ENCODE assay signal across 14 mouse cellular contexts in the genomic region with DNA sequence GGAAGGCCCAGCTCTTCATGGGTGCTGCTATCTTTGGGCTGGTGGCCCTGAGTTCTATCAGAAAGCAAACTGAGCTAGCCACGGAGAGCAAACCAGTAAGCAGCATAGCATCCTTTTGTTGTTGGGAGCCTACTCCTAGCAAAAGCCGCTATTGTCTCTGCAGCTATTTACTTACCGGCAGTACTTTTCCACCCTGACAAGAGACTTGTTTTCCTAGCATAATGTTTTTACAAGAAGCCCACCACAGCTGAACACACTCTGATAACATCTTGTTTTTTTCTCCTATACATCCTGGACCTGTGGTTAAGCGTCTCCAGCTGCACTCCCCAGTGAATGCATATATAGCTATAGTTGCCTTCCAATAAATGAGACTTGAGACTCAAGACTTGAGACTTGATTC.
"Had no signal": no experiment of that assay in that cellular context is flagged by ENCODE, and none has a peak within 500 bp of the region (broad histone marks: within the 10 kb centered on the region; RNA-seq: fewer than 3 reads in every experiment).

No protein-coding gene starts in this region.

- H3K4me1 ChIP-seq: stomach, embryonic 15.5 days had no signal

- H3K9me3 ChIP-seq: liver, embryonic 12.5 days; megakaryocyte, embryonic 14.5 days; midbrain, embryonic 13.5 days; neural tube, embryonic 12.5 days; stomach, embryonic 15.5 days had no signal

- H3K27me3 ChIP-seq: neural tube, embryonic 12.5 days; stomach, embryonic 15.5 days had no signal

- ATAC-seq: liver, embryonic 12.5 days; midbrain, embryonic 13.5 days had no signal

- H3K9ac ChIP-seq: liver, embryonic 12.5 days; liver, embryonic 14.5 days; lung, embryonic 14.5 days; midbrain, embryonic 13.5 days; neural tube, embryonic 12.5 days; stomach, embryonic 15.5 days had no signal

- DNase-seq: lung, adult 18-20 months; lung, embryonic 14.5 days; lung, postnatal 14 days; lung, postnatal 36 days; right cerebral cortex, postnatal 14 days had no signal

- H3K27ac ChIP-seq: liver, embryonic 12.5 days; liver, embryonic 14.5 days; macrophage; midbrain, embryonic 13.5 days; neural tube, embryonic 12.5 days; stomach, embryonic 15.5 days; stomach, postnatal 0 days had no signal

- H3K4me3 ChIP-seq: liver, embryonic 12.5 days; megakaryocyte, embryonic 14.5 days; midbrain, embryonic 13.5 days; neural tube, embryonic 12.5 days; stomach, embryonic 15.5 days had no signal

- H3K36me3 ChIP-seq: liver, embryonic 12.5 days; midbrain, embryonic 13.5 days; neural tube, embryonic 12.5 days; stomach, embryonic 15.5 days had no signal

- H3K4me2 ChIP-seq: liver, embryonic 12.5 days; lung, embryonic 14.5 days; midbrain, embryonic 11.5 days; midbrain, embryonic 13.5 days; neural tube, embryonic 12.5 days; stomach, embryonic 15.5 days had no signal
